Mouse (Mus musculus) lung, adult 2 months (tissue): ENCODE measurements around the gene Syne3.

Experiments used
- CTCF ChIP-seq: fragments of 200-500 bp; IDR thresholded peaks from 2 replicates; pipeline ENCODE4 v1.5.1; 2011; ENCODE audit warnings: mild to moderate bottlenecking, low read length, control low read depth; ENCODE audit not compliant: insufficient read depth
- POLR2A ChIP-seq: fragments of 200-500 bp; IDR thresholded peaks from 2 replicates; pipeline ENCODE4 v1.6.1; 2011; ENCODE audit warnings: low read depth, mild to moderate bottlenecking, control low read depth, low read length, borderline replicate concordance; ENCODE audit errors: extremely low read depth

DNA sequence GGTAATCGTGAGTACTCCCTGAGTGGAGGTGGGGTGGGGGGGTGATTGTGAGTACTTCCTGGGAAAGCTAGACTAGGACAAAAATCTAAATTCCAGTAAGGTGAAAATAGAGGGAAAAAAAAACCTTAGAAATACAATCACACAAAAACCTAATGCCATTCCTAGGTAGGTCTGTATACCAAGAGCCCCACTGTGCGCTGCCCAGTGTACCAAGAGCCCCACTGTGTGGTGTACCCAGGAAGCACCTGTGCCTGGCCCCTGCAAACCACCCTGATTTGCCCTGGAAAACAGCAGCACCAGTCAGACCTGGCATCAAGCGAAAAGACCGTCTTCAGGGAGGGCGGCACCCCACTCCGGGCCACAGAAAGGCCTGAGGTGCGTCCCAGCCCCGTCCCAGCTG lies 74.5 kb downstream of the Syne3 start:
- no peak for TF ChIP-seq CTCF
- TF ChIP-seq POLR2A: no peak
